Mouse (Mus musculus): ENCODE data around the gene Podn. TPM values are rescaled to one million over a fixed set of nuclear protein-coding genes. Genes with fewer than 3 reads are reported as not detected.

Gene Podn
- polyA plus RNA-seq, 1 experiment = 0.02 TPM

DNA sequence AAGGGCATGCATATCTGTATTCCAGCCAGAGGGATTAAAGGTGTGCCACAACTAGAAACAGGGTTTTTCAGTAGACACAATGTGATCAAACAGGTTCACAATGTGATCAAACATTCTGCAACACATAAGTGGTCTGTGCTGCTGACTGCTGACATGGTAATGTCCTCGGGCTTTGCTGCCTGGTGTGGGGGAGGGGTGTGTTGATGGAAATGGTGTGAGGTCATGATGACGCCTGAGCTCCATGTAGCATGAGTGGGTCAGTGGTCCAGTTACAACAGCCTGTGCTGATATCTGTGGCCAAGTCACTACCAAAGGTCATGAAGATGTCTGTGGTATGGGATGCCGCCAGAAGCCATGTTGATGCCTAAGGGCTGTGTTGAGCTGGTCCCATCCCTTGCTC, 34.2 kb upstream of the Podn start:
- H3K27me3 ChIP-seq (ENCODE audit: control insufficient read depth, insufficient read depth, insufficient read length) = no peaks in the 10 kb centered on the region
- H3K79me3 ChIP-seq (ENCODE audit: low read depth) = no peaks in the 10 kb centered on the region
- no peak overlapping the region for H3ac ChIP-seq (ENCODE audit: control insufficient read depth, insufficient read length, low read depth)
- no peaks in the 10 kb centered on the region for H3K36me3 ChIP-seq (ENCODE audit: control insufficient read depth, insufficient read depth)
- H3K4me3 ChIP-seq (ENCODE audit: insufficient read depth, poor library complexity, severe bottlenecking) = no peak overlapping the region
- no peaks in the 10 kb centered on the region for H3K79me2 ChIP-seq (ENCODE audit: control insufficient read depth, insufficient read depth)
- no peak for TF ChIP-seq FOSL1 (IDR thresholded peaks at IDR 0.05; ENCODE audit: insufficient read depth, low read length, poor library complexity, severe bottlenecking)
- no peak for TF ChIP-seq MYOG (IDR thresholded peaks at IDR 0.05; ENCODE audit: control insufficient read depth, extremely low read depth, insufficient read length)
- no peak for TF ChIP-seq CTCF (IDR thresholded peaks at IDR 0.05; ENCODE audit: control insufficient read depth, insufficient read depth, insufficient read length)
- TF ChIP-seq MAX (IDR thresholded peaks at IDR 0.05) = no peak
- TF ChIP-seq CEBPB (IDR thresholded peaks at IDR 0.05; ENCODE audit: low read depth) = no peak
- TF ChIP-seq MYOD1 (IDR thresholded peaks at IDR 0.05; ENCODE audit: control insufficient read depth, insufficient read length, low read depth) = no peak
- no peak for TF ChIP-seq USF1 (IDR thresholded peaks at IDR 0.05; ENCODE audit: low read depth)

DNA sequence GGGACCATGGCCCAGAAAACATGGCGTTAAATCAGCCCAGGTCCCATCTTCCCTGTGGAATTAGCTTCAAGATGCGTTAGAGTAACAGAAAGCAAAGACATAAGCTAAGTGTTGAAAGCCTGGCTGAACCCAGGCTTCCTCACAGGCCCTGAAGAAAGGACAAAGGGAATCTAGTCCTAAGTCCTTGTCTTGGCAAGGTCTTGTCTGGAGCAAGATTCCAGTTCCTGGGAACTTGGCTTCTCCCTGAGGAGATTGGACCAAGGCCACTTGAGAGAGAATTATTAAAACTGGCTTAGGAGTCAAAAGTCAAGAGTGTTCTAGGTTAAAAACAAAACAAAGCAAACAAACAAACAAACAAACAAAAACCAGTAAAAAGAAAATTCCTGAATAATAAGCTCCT, 32.1 kb upstream of the Podn start:
- H3K79me2 ChIP-seq (ENCODE audit: control insufficient read depth, insufficient read depth) = no peaks in the 10 kb centered on the region
- H3ac ChIP-seq (ENCODE audit: control insufficient read depth, insufficient read length, low read depth) = no peak overlapping the region
- H3K27me3 ChIP-seq (ENCODE audit: control insufficient read depth, insufficient read depth, insufficient read length) = no peaks in the 10 kb centered on the region
- no peaks in the 10 kb centered on the region for H3K79me3 ChIP-seq (ENCODE audit: low read depth)
- H3K36me3 ChIP-seq (ENCODE audit: control insufficient read depth, insufficient read depth) = no peaks in the 10 kb centered on the region
- H3K4me3 ChIP-seq (ENCODE audit: insufficient read depth, poor library complexity, severe bottlenecking) = no peak overlapping the region
- TF ChIP-seq MYOD1 (IDR thresholded peaks at IDR 0.05; ENCODE audit: control insufficient read depth, insufficient read length, low read depth) (no peak), CTCF (IDR thresholded peaks at IDR 0.05; ENCODE audit: control insufficient read depth, insufficient read depth, insufficient read length) (no peak), MYOG (IDR thresholded peaks at IDR 0.05; ENCODE audit: control insufficient read depth, extremely low read depth, insufficient read length) (no peak), USF1 (IDR thresholded peaks at IDR 0.05; ENCODE audit: low read depth) (no peak), CEBPB (IDR thresholded peaks at IDR 0.05; ENCODE audit: low read depth) (no peak), FOSL1 (IDR thresholded peaks at IDR 0.05; ENCODE audit: insufficient read depth, low read length, poor library complexity, severe bottlenecking) (no peak), MAX (IDR thresholded peaks at IDR 0.05) (no peak)

DNA sequence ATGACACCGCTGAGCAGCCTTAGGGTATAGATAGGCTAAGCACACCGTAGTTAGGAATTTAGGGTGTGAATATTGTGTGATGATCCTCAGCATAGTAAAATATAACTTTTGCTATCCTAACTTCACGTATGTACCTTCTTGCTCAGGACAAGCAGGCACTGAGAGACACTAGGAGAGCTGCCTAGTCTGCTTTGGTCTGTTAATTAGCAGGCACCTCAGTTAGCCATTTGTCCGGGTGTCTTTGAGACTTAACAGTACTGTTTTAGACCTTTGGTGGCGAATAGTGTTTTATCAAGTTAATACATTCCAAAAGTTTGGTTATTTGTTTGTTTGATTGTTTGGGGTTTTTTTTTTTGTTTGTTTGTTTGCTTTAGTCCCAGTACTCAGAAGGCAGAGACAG, 31.3 kb upstream of the Podn start:
- Histone ChIP-seq H3K4me3 (ENCODE audit: insufficient read depth, poor library complexity, severe bottlenecking) (no peak overlapping the region), H3K79me3 (ENCODE audit: low read depth) (no peaks in the 10 kb centered on the region), H3K79me2 (ENCODE audit: control insufficient read depth, insufficient read depth) (no peaks in the 10 kb centered on the region), H3ac (ENCODE audit: control insufficient read depth, insufficient read length, low read depth) (no peak overlapping the region), H3K36me3 (ENCODE audit: control insufficient read depth, insufficient read depth) (no peaks in the 10 kb centered on the region), H3K27me3 (ENCODE audit: control insufficient read depth, insufficient read depth, insufficient read length) (no peaks in the 10 kb centered on the region)
- no peak for TF ChIP-seq MAX (IDR thresholded peaks at IDR 0.05)
- no peak for TF ChIP-seq CTCF (IDR thresholded peaks at IDR 0.05; ENCODE audit: control insufficient read depth, insufficient read depth, insufficient read length)
- TF ChIP-seq MYOD1 (IDR thresholded peaks at IDR 0.05; ENCODE audit: control insufficient read depth, insufficient read length, low read depth) = no peak
- TF ChIP-seq USF1 (IDR thresholded peaks at IDR 0.05; ENCODE audit: low read depth) = no peak
- TF ChIP-seq MYOG (IDR thresholded peaks at IDR 0.05; ENCODE audit: control insufficient read depth, extremely low read depth, insufficient read length) = no peak
- TF ChIP-seq FOSL1 (IDR thresholded peaks at IDR 0.05; ENCODE audit: insufficient read depth, low read length, poor library complexity, severe bottlenecking) = no peak
- no peak for TF ChIP-seq CEBPB (IDR thresholded peaks at IDR 0.05; ENCODE audit: low read depth)

DNA sequence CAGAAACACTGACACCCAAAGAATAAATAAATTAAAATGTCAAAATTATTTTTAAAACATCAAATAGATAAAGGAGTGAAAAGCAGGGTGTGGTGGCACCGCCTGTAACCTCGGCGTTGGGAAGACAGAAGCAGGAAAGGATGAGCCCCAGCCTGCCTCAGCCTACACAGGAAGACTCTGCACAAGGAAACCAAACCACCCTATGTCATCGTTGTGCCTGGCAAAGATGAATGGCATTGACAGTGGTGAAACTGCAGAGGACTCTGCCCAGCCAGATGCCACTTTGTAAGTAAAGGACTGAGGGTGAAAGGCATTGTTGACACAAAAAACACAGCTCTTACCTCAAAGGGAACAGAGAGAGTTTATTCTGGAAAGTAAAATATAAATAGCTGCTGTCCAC, 30.0 kb upstream of the Podn start:
- Histone ChIP-seq H3K27me3 (ENCODE audit: control insufficient read depth, insufficient read depth, insufficient read length) (no peaks in the 10 kb centered on the region), H3ac (ENCODE audit: control insufficient read depth, insufficient read length, low read depth) (no peak overlapping the region), H3K79me2 (ENCODE audit: control insufficient read depth, insufficient read depth) (no peaks in the 10 kb centered on the region), H3K36me3 (ENCODE audit: control insufficient read depth, insufficient read depth) (no peaks in the 10 kb centered on the region), H3K4me3 (ENCODE audit: insufficient read depth, poor library complexity, severe bottlenecking) (no peak overlapping the region), H3K79me3 (ENCODE audit: low read depth) (no peaks in the 10 kb centered on the region)
- TF ChIP-seq MYOG (IDR thresholded peaks at IDR 0.05; ENCODE audit: control insufficient read depth, extremely low read depth, insufficient read length) (no peak), CEBPB (IDR thresholded peaks at IDR 0.05; ENCODE audit: low read depth) (no peak), CTCF (IDR thresholded peaks at IDR 0.05; ENCODE audit: control insufficient read depth, insufficient read depth, insufficient read length) (no peak), MYOD1 (IDR thresholded peaks at IDR 0.05; ENCODE audit: control insufficient read depth, insufficient read length, low read depth) (no peak), MAX (IDR thresholded peaks at IDR 0.05) (no peak), FOSL1 (IDR thresholded peaks at IDR 0.05; ENCODE audit: insufficient read depth, low read length, poor library complexity, severe bottlenecking) (no peak), USF1 (IDR thresholded peaks at IDR 0.05; ENCODE audit: low read depth) (no peak)

DNA sequence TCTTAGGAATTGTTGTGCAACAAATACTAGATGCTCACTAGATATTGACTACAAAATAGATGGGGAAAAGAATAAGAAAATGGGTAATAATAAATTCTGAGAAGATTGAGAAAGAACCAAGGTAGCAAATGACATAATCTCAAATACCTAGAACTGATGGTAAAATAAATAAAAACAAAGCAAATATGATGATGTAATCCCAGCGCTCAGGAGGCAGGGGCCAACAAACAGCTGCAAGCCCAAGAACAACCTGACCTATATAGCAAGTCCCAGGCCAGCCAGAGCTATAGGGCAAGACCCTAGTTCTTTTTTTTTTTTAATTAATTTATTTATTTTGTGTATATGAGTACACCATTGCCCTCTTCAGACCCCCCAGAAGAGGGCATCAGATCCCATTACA, 27.9 kb upstream of the Podn start:
- no peaks in the 10 kb centered on the region for H3K27me3 ChIP-seq (ENCODE audit: control insufficient read depth, insufficient read depth, insufficient read length)
- H3ac ChIP-seq (ENCODE audit: control insufficient read depth, insufficient read length, low read depth) = no peak overlapping the region
- H3K79me2 ChIP-seq (ENCODE audit: control insufficient read depth, insufficient read depth) = no peaks in the 10 kb centered on the region
- H3K4me3 ChIP-seq (ENCODE audit: insufficient read depth, poor library complexity, severe bottlenecking) = no peak overlapping the region
- H3K79me3 ChIP-seq (ENCODE audit: low read depth) = no peaks in the 10 kb centered on the region
- no peaks in the 10 kb centered on the region for H3K36me3 ChIP-seq (ENCODE audit: control insufficient read depth, insufficient read depth)
- TF ChIP-seq CTCF (IDR thresholded peaks at IDR 0.05; ENCODE audit: control insufficient read depth, insufficient read depth, insufficient read length) (no peak), CEBPB (IDR thresholded peaks at IDR 0.05; ENCODE audit: low read depth) (no peak)
